Mouse (Mus musculus) splenic B cell, adult 2 months (primary cell): ENCODE measurements at regions not wholly inside any gene's neighbourhood (a gene's known extent, or its start where the extent isn't known, plus 50 kb on each side); places are given as distances from the start of the nearest gene placed in this dataset.

Source experiments
- DNase-seq: peaks from one replicate; pipeline ENCODE4 v3.0.0-alpha.2; 2011; ENCODE audit warnings: low read depth, low spot score
- H3K27me3 ChIP-seq: 2 replicates; pipeline ENCODE4 v1.6.1; 2012; ENCODE audit warnings: mild to moderate bottlenecking, low read length, moderate library complexity, mixed read lengths; ENCODE audit not compliant: control insufficient read depth, poor library complexity, insufficient read depth, severe bottlenecking
- H3K36me3 ChIP-seq: 2 replicates; pipeline ENCODE4 v1.6.1; 2012; ENCODE audit warnings: mild to moderate bottlenecking, low read length, moderate library complexity, mixed read lengths; ENCODE audit not compliant: control insufficient read depth, poor library complexity, insufficient read depth, severe bottlenecking

DNA sequence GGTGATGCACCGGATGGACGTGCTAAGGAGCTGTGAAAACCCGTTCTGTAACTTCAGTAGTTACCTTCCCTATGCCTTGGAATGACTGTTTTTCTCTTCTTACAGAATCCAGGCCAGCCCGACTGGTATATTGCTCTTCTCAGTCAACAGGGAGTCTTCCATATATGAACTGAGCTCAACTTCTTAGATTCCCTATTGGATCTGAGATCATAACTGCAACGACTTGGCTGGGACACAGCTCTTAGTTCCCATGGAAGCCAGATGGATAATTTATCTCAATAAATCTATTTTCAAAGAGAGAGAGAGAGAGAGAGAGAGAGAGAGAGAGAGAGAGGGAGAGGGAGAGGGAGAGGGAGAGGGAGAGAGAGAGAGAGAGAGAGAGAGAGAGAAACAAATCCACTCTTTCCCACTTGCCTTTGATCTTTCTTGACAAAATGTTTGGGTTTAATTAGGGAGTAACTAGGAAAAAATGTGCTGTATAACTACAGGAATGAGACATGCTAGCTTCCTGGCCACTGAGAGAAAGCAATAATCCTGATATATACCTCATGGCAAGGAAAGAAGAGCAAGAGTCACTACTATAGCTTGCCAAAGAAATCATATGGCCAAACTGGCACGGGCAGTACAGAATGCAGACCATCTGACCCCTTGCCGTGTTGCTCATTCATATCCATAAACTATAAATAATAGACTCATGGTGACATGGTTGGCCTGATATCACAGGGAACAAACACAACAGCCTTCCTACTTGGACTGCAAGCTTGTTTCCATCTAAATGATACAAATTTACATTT, 73.3 kb upstream of the Cnksr3 start:
- H3K36me3 ChIP-seq = no peaks in the 10 kb centered on the region
- DNase-seq = no peak
- no peaks in the 10 kb centered on the region for H3K27me3 ChIP-seq

DNA sequence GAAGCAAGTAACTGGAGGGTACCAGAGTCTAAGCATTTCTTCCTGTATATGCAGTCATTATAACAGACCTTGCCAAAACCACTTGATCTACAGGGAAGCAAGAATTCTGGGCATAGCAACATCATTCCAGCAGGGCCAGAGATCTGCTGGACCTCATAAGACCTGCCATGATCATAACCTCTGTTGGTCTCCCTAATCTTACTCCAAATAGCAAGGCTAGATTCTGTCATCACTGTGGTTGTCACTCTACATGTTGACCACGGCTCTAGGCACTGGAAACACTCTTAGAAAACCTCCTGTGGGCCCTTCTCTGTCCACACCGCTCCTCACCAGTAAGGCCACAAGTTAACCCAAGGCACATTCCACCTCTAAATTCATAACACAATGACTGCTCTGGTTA, 68.4 kb upstream of the Cnksr3 start:
- no peaks in the 10 kb centered on the region for H3K27me3 ChIP-seq
- no peaks in the 10 kb centered on the region for H3K36me3 ChIP-seq
- no peak for DNase-seq

DNA sequence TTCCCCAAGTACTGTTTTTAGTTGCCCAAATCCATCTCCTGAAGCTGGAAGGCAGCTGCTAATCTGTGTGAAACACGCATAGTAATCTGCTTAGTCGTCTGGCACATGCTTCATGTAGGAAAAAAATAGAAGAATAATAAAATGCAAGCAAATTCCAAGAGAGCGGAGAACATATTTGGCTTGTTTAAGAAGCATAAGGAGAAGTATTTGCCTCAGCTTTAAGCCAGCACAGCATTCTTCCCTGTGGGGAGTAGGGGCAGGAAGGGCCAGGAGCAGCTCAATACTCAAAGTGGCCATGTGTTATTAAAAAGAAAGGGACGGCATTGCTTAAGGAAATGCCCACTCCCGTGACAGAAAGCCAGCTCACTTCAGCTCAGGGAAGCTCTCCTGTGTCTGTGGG, 66.8 kb upstream of the Cnksr3 start:
- no peak for DNase-seq
- Histone ChIP-seq H3K36me3 (no peaks in the 10 kb centered on the region), H3K27me3 (no peaks in the 10 kb centered on the region)

DNA sequence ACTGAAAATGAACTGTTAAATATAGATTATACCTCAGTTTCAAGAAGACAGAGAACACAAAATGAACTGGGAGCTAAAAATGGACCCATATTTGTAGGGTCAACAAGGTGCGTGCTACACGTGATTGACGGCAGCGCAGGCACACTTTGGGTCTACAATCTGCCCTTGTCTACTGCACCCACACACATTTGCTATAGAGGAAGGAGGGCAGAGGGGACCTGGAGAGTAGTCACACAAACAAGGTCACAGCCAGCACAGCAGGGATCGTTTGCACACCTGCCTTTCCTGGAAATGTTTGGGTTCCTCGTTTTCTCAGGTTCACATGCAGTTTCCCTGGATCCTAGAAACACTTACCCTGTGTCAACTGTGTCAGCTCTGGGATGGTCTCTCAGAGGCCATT, 63.3 kb upstream of the Cnksr3 start:
- no peak for DNase-seq
- Histone ChIP-seq H3K27me3 (no peaks in the 10 kb centered on the region), H3K36me3 (no peaks in the 10 kb centered on the region)

- DNase-seq = no peak
- Histone ChIP-seq H3K36me3 (no peaks in the 10 kb centered on the region), H3K27me3 (no peaks in the 10 kb centered on the region)
These were observed 62.4 kb upstream of the Cnksr3 start for GRCm38 (mm10) chr10:7274422-7274821.

DNA sequence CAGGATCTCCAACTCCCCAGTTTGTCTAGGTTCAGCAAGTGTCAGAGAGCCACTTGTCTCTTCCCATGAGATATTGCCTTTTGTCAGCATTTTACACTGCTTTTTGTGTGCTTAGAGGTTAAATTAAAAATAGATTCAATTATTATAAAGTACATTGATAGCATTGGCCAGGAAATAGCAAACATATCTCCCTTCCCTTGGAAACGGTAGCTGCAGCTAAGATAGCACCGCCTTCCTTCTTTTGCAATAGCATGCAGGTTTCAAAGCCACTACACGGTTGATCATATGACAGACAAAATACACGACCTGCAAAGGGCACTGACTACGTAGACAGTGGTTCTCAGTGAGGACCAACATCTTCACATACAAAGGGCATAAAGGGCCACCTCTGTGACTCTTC, 59.1 kb upstream of the Cnksr3 start:
- Histone ChIP-seq H3K27me3 (no peaks in the 10 kb centered on the region), H3K36me3 (no peaks in the 10 kb centered on the region)
- no peak for DNase-seq

DNA sequence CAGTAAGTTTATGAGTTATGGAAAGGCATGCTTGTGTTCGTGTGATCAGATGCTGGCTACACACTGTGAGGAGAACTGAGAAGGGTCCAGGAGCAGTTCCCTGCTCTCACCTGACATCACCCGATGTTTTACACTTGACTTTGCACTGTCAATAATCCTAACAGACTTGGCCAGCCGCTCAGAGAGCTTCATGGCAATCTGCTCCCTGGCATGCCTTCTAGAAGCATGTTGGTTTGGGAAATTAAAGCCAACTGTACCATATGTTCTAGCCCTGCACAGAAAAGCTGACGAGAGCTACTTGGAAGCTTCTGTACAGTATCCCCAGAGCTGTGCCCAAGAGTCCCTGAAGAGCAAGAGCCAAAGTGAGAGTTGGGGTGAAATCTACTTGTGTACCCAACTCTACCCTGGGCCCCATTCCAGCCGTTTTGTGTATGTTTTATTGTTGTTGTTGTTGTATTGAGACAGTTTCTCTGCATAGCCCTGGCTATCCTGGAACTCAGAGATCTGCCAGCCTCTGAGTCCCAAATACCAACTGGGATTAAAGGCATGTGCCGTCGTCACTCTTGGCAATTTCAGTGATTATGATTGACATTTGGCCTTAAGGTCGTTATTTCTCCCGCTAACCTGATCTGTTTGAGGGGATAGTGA, 56.5 kb upstream of the Cnksr3 start:
- Histone ChIP-seq H3K36me3 (no peaks in the 10 kb centered on the region), H3K27me3 (no peaks in the 10 kb centered on the region)
- DNase-seq = no peak

- H3K36me3 ChIP-seq = no peaks in the 10 kb centered on the region
These were observed 55.9 kb upstream of the Cnksr3 start for GRCm38 (mm10) chr10:7267903-7268302.

GRCm38 (mm10) chr10:7267106-7267505, 55.1 kb upstream of the Cnksr3 start:
- no peaks in the 10 kb centered on the region for H3K36me3 ChIP-seq
- DNase-seq = no peak

More at GRCm38 (mm10) chr10:7267903-7268302, 55.9 kb upstream of the Cnksr3 start:
- DNase-seq = no peak
- no peaks in the 10 kb centered on the region for H3K27me3 ChIP-seq

DNA sequence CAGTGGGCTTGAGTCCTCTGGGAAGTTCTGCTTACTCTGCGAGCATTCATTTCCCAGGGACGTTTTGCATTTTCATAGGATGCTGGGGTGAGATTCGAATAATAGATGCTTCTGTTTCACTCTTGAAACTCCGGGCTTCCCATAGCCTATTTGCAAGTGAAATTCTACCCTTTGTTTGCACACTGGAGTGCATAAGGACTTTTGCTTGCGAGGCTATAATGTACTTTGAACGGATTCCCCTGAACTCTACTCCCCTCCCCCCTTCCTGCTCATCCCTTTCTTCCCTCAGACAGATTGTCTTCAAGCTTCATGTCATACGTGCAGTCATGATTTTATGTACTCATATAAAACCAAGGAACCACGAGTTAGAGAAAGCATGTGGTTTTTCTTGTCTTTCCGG, 53.4 kb upstream of the Cnksr3 start:
- DNase-seq = no peak
- Histone ChIP-seq H3K36me3 (no peaks in the 10 kb centered on the region), H3K27me3 (no peaks in the 10 kb centered on the region)

More at GRCm38 (mm10) chr10:7267106-7267505, 55.1 kb upstream of the Cnksr3 start:
- H3K27me3 ChIP-seq = no peaks in the 10 kb centered on the region

- DNase-seq = no peak
- H3K36me3 ChIP-seq = no peaks in the 10 kb centered on the region
- no peaks in the 10 kb centered on the region for H3K27me3 ChIP-seq
These were observed 52.7 kb upstream of the Cnksr3 start for GRCm38 (mm10) chr10:7264721-7265120.
